Mouse (Mus musculus): Measurements from ENCODE around the gene Gas2l2. TPM values are rescaled to one million over a fixed set of nuclear protein-coding genes. Genes with fewer than 3 reads are reported as not detected.

Gas2l2 gene
- polyA plus RNA-seq, 2 experiments: 0.03 TPM; not detected in 1

DNA sequence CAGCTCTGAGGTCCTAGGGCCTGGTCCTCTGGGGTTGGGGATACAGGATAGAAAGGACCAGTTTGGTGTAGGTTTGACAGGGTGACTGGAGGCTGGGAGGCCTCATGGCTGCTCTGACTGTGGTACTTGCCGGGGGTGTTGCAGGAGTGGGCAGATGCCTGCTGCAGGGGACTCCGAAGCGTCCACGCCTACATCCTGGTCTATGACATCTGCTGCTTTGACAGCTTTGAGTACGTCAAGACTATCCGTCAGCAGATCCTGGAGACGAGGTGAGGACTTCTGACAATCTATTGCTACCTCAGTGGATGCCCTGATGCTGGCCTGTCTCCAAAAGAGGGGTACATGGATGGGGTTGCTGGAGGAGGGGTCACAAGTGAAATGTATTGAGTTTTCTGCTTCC is 11.5 kb downstream of the Gas2l2 start:
- 76% methylated on average over 7 of the region's 7 CpGs for WGBS
- no peak overlapping the region for H3K4me3 ChIP-seq (replicated peaks; ENCODE audit: low read length)
- ATAC-seq (ENCODE audit: low FRiP score, low read depth): no peak
- no peaks in the 10 kb centered on the region for H3K36me3 ChIP-seq (ENCODE audit: control insufficient read depth, insufficient read depth, low read length)
- H3K27ac ChIP-seq (replicated peaks; ENCODE audit: low read depth, low read length): no peak overlapping the region
- no peak for DNase-seq (ENCODE audit: low spot score)
- H3K9ac ChIP-seq (ENCODE audit: low read depth, low read length, severe bottlenecking): no peak overlapping the region
- H3K9me3 ChIP-seq (ENCODE audit: control insufficient read depth, low read length): no peaks in the 10 kb centered on the region
- peaks cover 29% of the 10 kb centered on the region for H3K27me3 ChIP-seq (ENCODE audit: control insufficient read depth, insufficient read depth, low read length)
- no peaks in the 10 kb centered on the region for H3K4me1 ChIP-seq (ENCODE audit: control insufficient read depth, insufficient read depth, low read length)
- no peak for TF ChIP-seq POLR2A (IDR thresholded peaks at IDR 0.05; ENCODE audit: borderline replicate concordance, extremely low read depth, insufficient read depth, insufficient read length)
- no peak overlapping the region for H3K4me2 ChIP-seq (replicated peaks; ENCODE audit: low read depth, low read length, severe bottlenecking)

DNA sequence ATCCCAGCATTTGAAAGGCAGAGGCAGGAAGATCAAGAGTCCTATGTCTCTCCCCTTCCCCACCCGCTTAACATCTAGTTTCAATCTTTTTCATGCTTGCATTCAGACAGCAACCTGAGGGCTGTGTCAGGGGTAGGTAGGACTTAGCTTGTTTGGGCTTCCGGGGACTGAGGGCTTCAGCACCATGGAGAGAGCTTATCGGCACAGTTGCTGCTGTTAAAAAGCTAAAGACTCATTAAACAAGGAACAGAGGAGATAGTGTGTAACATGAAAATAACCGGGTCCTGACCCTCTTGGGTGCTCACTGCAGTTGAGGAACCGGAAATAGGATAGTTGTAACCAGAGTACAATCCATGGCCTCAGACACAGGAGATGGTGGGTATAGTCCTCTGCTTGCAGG is 12.2 kb downstream of the Gas2l2 start:
- H3K36me3 ChIP-seq (ENCODE audit: control insufficient read depth, insufficient read depth, low read length): no peaks in the 10 kb centered on the region
- no peak for TF ChIP-seq POLR2A (IDR thresholded peaks at IDR 0.05; ENCODE audit: borderline replicate concordance, extremely low read depth, insufficient read depth, insufficient read length)
- no peaks in the 10 kb centered on the region for H3K4me1 ChIP-seq (ENCODE audit: control insufficient read depth, insufficient read depth, low read length)
- no peak overlapping the region for H3K9ac ChIP-seq (ENCODE audit: low read depth, low read length, severe bottlenecking)
- no peak overlapping the region for H3K27ac ChIP-seq (replicated peaks; ENCODE audit: low read depth, low read length)
- peaks cover 29% of the 10 kb centered on the region for H3K27me3 ChIP-seq (ENCODE audit: control insufficient read depth, insufficient read depth, low read length)
- WGBS: 5% methylated on average over 5 of the region's 5 CpGs
- no peak overlapping the region for H3K4me3 ChIP-seq (replicated peaks; ENCODE audit: low read length)
- peak; percentile 86 for DNase-seq (ENCODE audit: low spot score)
- H3K9me3 ChIP-seq (ENCODE audit: control insufficient read depth, low read length): no peaks in the 10 kb centered on the region
- no peak overlapping the region for H3K4me2 ChIP-seq (replicated peaks; ENCODE audit: low read depth, low read length, severe bottlenecking)
- no peak for ATAC-seq (ENCODE audit: low FRiP score, low read depth)

GRCm38 (mm10) chr11:83410510-83410909 is 18.7 kb downstream of the Gas2l2 start:
- H3K4me3 ChIP-seq (replicated peaks; ENCODE audit: low read length): peak overlapping the region; percentile 68
- H3K36me3 ChIP-seq (ENCODE audit: control insufficient read depth, insufficient read depth, low read length): no peaks in the 10 kb centered on the region
- no peaks in the 10 kb centered on the region for H3K27me3 ChIP-seq (ENCODE audit: control insufficient read depth, insufficient read depth, low read length)
- H3K4me1 ChIP-seq (ENCODE audit: control insufficient read depth, insufficient read depth, low read length): 0 out of 2 replicates have a peak, but pooled peaks cover 9% of the 10 kb centered on the region
- H3K27ac ChIP-seq (replicated peaks; ENCODE audit: low read depth, low read length): no peak overlapping the region
- H3K9ac ChIP-seq (ENCODE audit: low read depth, low read length, severe bottlenecking): 0 out of 2 replicates have a peak overlapping the region, but pooled peaks have one; percentile 73
- no peaks in the 10 kb centered on the region for H3K9me3 ChIP-seq (ENCODE audit: control insufficient read depth, low read length)
- TF ChIP-seq POLR2A (IDR thresholded peaks at IDR 0.05; ENCODE audit: borderline replicate concordance, extremely low read depth, insufficient read depth, insufficient read length): no peak
- 41% methylated on average over 6 of the region's 6 CpGs for WGBS
- H3K4me2 ChIP-seq (replicated peaks; ENCODE audit: low read depth, low read length, severe bottlenecking): peak overlapping the region; percentile 86
- ATAC-seq (ENCODE audit: low FRiP score, low read depth) (no peak), DNase-seq (ENCODE audit: low spot score) (no peak)

- Histone ChIP-seq H3K4me1 (ENCODE audit: control insufficient read depth, insufficient read depth, low read length) (0 out of 2 replicates have a peak, but pooled peaks cover 9% of the 10 kb centered on the region), H3K36me3 (ENCODE audit: control insufficient read depth, insufficient read depth, low read length) (no peaks in the 10 kb centered on the region), H3K9ac (ENCODE audit: low read depth, low read length, severe bottlenecking) (peak overlapping the region; percentile 73), H3K4me3 (replicated peaks; ENCODE audit: low read length) (peak overlapping the region; percentile 68), H3K9me3 (ENCODE audit: control insufficient read depth, low read length) (no peaks in the 10 kb centered on the region), H3K27me3 (ENCODE audit: control insufficient read depth, insufficient read depth, low read length) (no peaks in the 10 kb centered on the region), H3K4me2 (replicated peaks; ENCODE audit: low read depth, low read length, severe bottlenecking) (peak overlapping the region; percentile 86), H3K27ac (replicated peaks; ENCODE audit: low read depth, low read length) (no peak overlapping the region)
- no peak for TF ChIP-seq POLR2A (IDR thresholded peaks at IDR 0.05; ENCODE audit: borderline replicate concordance, extremely low read depth, insufficient read depth, insufficient read length)
- 0% methylated on average over 9 of the region's 40 CpGs for WGBS
- ATAC-seq (ENCODE audit: low FRiP score, low read depth) (peak; percentile 45), DNase-seq (ENCODE audit: low spot score) (no peak)
These were observed 19.4 kb downstream of the Gas2l2 start for GRCm38 (mm10) chr11:83409792-83410291.

GRCm38 (mm10) chr11:83409087-83409754 is 20.0 kb downstream of the Gas2l2 start, which contains the start of gene Rasl10b:
Rasl10b (plus strand) TSS chr11:83409137.
- no peak for DNase-seq (ENCODE audit: low spot score)
- 1% methylated on average over 28 of the region's 44 CpGs for WGBS
- Histone ChIP-seq H3K4me1 (ENCODE audit: control insufficient read depth, insufficient read depth, low read length) (0 out of 2 replicates have a peak, but pooled peaks cover 9% of the 10 kb centered on the region), H3K27ac (replicated peaks; ENCODE audit: low read depth, low read length) (no peak within 1 kb of the TSS), H3K9me3 (ENCODE audit: control insufficient read depth, low read length) (no peaks in the 10 kb centered on the region), H3K36me3 (ENCODE audit: control insufficient read depth, insufficient read depth, low read length) (no peaks in the 10 kb centered on the region), H3K9ac (ENCODE audit: low read depth, low read length, severe bottlenecking) (peak within 1 kb of the TSS; percentile 73), H3K27me3 (ENCODE audit: control insufficient read depth, insufficient read depth, low read length) (no peaks in the 10 kb centered on the region), H3K4me3 (replicated peaks; ENCODE audit: low read length) (peak within 1 kb of the TSS; percentile 68), H3K4me2 (replicated peaks; ENCODE audit: low read depth, low read length, severe bottlenecking) (peak within 1 kb of the TSS; percentile 86)
- no peak for TF ChIP-seq POLR2A (IDR thresholded peaks at IDR 0.05; ENCODE audit: borderline replicate concordance, extremely low read depth, insufficient read depth, insufficient read length)
- ATAC-seq (ENCODE audit: low FRiP score, low read depth): peak; percentile 75

Data from limb, embryonic 14.5 days (tissue).